Mouse (Mus musculus) midbrain, embryonic 11.5 days (tissue): ENCODE results near the gene Cs. TPM values are rescaled to one million over a fixed set of nuclear protein-coding genes. Genes with fewer than 3 reads are reported as not detected.

Experiments used
- ATAC-seq: fragments of 200-750 bp; cut with Nextera tagmentation; 2 replicates; pipeline ENCODE4 v1.8.0; 2017; ENCODE audit warnings: moderate TSS enrichment, moderate library complexity; ENCODE audit not compliant: low FRiP score
- DNase-seq: peaks from one replicate; pipeline ENCODE4 v3.0.0; 2015; ENCODE audit warnings: low spot score; ENCODE audit errors: missing footprints
- H3K27ac ChIP-seq: fragments of 300-500 bp; sonication (generic); 2 replicates; pipeline ENCODE4 v1.5.1; 2014; ENCODE audit warnings: low read depth, low read length
- H3K27me3 ChIP-seq: fragments of 300-500 bp; sonication (generic); 2 replicates; pipeline ENCODE4 v1.6.1; 2014; ENCODE audit warnings: mild to moderate bottlenecking, low read length, moderate library complexity, mixed read lengths; ENCODE audit not compliant: control insufficient read depth, insufficient read depth
- H3K36me3 ChIP-seq: fragments of 300-500 bp; sonication (generic); 2 replicates; pipeline ENCODE4 v1.6.1; 2014; ENCODE audit warnings: mild to moderate bottlenecking, low read length, moderate library complexity, mixed read lengths; ENCODE audit not compliant: control insufficient read depth, insufficient read depth
- H3K4me1 ChIP-seq: fragments of 300-500 bp; sonication (generic); 2 replicates; pipeline ENCODE4 v1.6.1; 2014; ENCODE audit warnings: low read length; ENCODE audit not compliant: control insufficient read depth, insufficient read depth
- H3K4me2 ChIP-seq: fragments of 300-500 bp; sonication (generic); 2 replicates; pipeline ENCODE4 v1.6.1; 2014; ENCODE audit warnings: mild to moderate bottlenecking, moderate library complexity
- H3K4me3 ChIP-seq: fragments of 300-500 bp; sonication (generic); 2 replicates; pipeline ENCODE4 v1.5.1; 2014; ENCODE audit warnings: low read depth, low read length
- H3K9ac ChIP-seq: fragments of 300-500 bp; sonication (generic); 2 replicates; pipeline ENCODE4 v1.6.1; 2014; ENCODE audit warnings: low read length
- H3K9me3 ChIP-seq: fragments of 300-500 bp; sonication (generic); 2 replicates; pipeline ENCODE4 v1.6.1; 2016; ENCODE audit warnings: low read length; ENCODE audit not compliant: control insufficient read depth
- WGBS: fragments of 180-500 bp; shearing (Covaris S2); extraction: QIAGEN DNeasy Blood & Tissue Kit; methylation state at CpG from one replicate; pipeline ENCODE4 v1.1.7; 2014; 5-methylcytosine and 5-hydroxymethylcytosine counted together
- polyA plus RNA-seq: library from polyadenylated mRNA; unstranded; fragments of >200 nt; fragmentation: Nextera tagmentation; extraction: Ambion mirVana; gene quantifications from 2 replicates; pipeline ENCODE4 v1.2.1, GENCODE M21; 2014

Gene Cs
- polyA plus RNA-seq, 1 experiment from 2014 or later, result 248 TPM

- Histone ChIP-seq H3K9me3 (no peaks in the 10 kb centered on the region), H3K4me1 (peaks cover 13% of the 10 kb centered on the region), H3K4me2 (peak overlapping the region; percentile 72), H3K36me3 (peaks cover 15% of the 10 kb centered on the region; the same call in 1 of the 2 replicates), H3K27ac (peak overlapping the region; percentile 89), H3K9ac (peak overlapping the region; percentile 98), H3K4me3 (peak overlapping the region; percentile 99), H3K27me3 (no peaks in the 10 kb centered on the region)
- ATAC-seq, result peak; percentile 81
- DNase-seq, result peak; percentile 97
- WGBS, result under 1% methylated on average over 43 of the region's 47 CpGs
These were observed 39.8 kb downstream of the Cs start for GRCm38 (mm10) chr10:128377222-128377939.

GRCm38 (mm10) chr10:128377940-128378448 lies 40.5 kb downstream of the Cs start:
- H3K27ac ChIP-seq, result peak overlapping the region; percentile 89; the same call in 1 of the 2 replicates
- H3K9me3 ChIP-seq, result no peaks in the 10 kb centered on the region
- peak overlapping the region; percentile 72 for H3K4me2 ChIP-seq
- WGBS, result 55% methylated on average over 14 of the region's 14 CpGs
- peak overlapping the region; percentile 99 for H3K4me3 ChIP-seq
- H3K27me3 ChIP-seq, result no peaks in the 10 kb centered on the region
- peaks cover 22% of the 10 kb centered on the region; the same call in 1 of the 2 replicates for H3K36me3 ChIP-seq
- peaks cover 13% of the 10 kb centered on the region for H3K4me1 ChIP-seq
- peak overlapping the region; percentile 98 for H3K9ac ChIP-seq
- DNase-seq (no peak), ATAC-seq (no peak)

GRCm38 (mm10) chr10:128378462-128378861 lies 40.9 kb downstream of the Cs start:
- peak overlapping the region; percentile 99; the same call in 1 of the 2 replicates for H3K4me3 ChIP-seq
- peaks cover 26% of the 10 kb centered on the region for H3K36me3 ChIP-seq
- no peak overlapping the region for H3K27ac ChIP-seq
- no peak for DNase-seq
- WGBS, result 74% methylated on average over 3 of the region's 3 CpGs
- H3K9me3 ChIP-seq, result no peaks in the 10 kb centered on the region
- H3K4me2 ChIP-seq, result peak overlapping the region; percentile 72
- no peaks in the 10 kb centered on the region for H3K27me3 ChIP-seq
- peak overlapping the region; percentile 98 for H3K9ac ChIP-seq
- no peak for ATAC-seq
- peaks cover 13% of the 10 kb centered on the region for H3K4me1 ChIP-seq

- Histone ChIP-seq H3K9me3 (no peaks in the 10 kb centered on the region), H3K27me3 (no peaks in the 10 kb centered on the region), H3K9ac (no peak overlapping the region), H3K27ac (no peak overlapping the region), H3K4me3 (no peak overlapping the region), H3K36me3 (peaks cover 33% of the 10 kb centered on the region), H3K4me2 (no peak overlapping the region), H3K4me1 (peaks cover 13% of the 10 kb centered on the region)
- ATAC-seq, result no peak
- DNase-seq, result no peak
- WGBS, result 96% methylated on average over 7 of the region's 7 CpGs
These were observed 41.7 kb downstream of the Cs start for GRCm38 (mm10) chr10:128379260-128379659.

GRCm38 (mm10) chr10:128380565-128380964 lies 43.0 kb downstream of the Cs start:
- DNase-seq (no peak), ATAC-seq (no peak)
- H3K4me2 ChIP-seq, result no peak overlapping the region
- H3K27ac ChIP-seq, result no peak overlapping the region
- H3K9me3 ChIP-seq, result no peaks in the 10 kb centered on the region
- H3K36me3 ChIP-seq, result peaks cover 33% of the 10 kb centered on the region
- no peak overlapping the region for H3K4me3 ChIP-seq
- H3K4me1 ChIP-seq, result peaks cover 13% of the 10 kb centered on the region
- H3K9ac ChIP-seq, result no peak overlapping the region
- H3K27me3 ChIP-seq, result no peaks in the 10 kb centered on the region
- WGBS, result 83% methylated on average over 5 of the region's 5 CpGs

- H3K9me3 ChIP-seq, result no peaks in the 10 kb centered on the region
- H3K4me3 ChIP-seq, result no peak overlapping the region
- H3K4me2 ChIP-seq, result no peak overlapping the region
- ATAC-seq (no peak), DNase-seq (no peak)
- H3K27ac ChIP-seq, result no peak overlapping the region
- 88% methylated on average over 8 of the region's 8 CpGs for WGBS
- H3K27me3 ChIP-seq, result no peaks in the 10 kb centered on the region
- H3K9ac ChIP-seq, result no peak overlapping the region
- H3K4me1 ChIP-seq, result peaks cover 10% of the 10 kb centered on the region
- H3K36me3 ChIP-seq, result peaks cover 47% of the 10 kb centered on the region
These were observed 44.9 kb downstream of the Cs start for GRCm38 (mm10) chr10:128382482-128382881.

- Histone ChIP-seq H3K9ac (no peak overlapping the region), H3K4me2 (no peak overlapping the region), H3K4me1 (no peaks in the 10 kb centered on the region), H3K27ac (no peak overlapping the region), H3K36me3 (peaks cover 64% of the 10 kb centered on the region), H3K27me3 (no peaks in the 10 kb centered on the region), H3K9me3 (no peaks in the 10 kb centered on the region), H3K4me3 (no peak overlapping the region)
- ATAC-seq, result no peak
- DNase-seq, result no peak
- 89% methylated on average over 7 of the region's 7 CpGs for WGBS
These were observed 48.4 kb downstream of the Cs start for GRCm38 (mm10) chr10:128385902-128386301.

GRCm38 (mm10) chr10:128388941-128389340 lies 51.4 kb downstream of the Cs start:
- H3K4me1 ChIP-seq, result no peaks in the 10 kb centered on the region
- H3K36me3 ChIP-seq, result peaks cover 45% of the 10 kb centered on the region
- no peak overlapping the region for H3K4me3 ChIP-seq
- no peak overlapping the region for H3K9ac ChIP-seq
- ATAC-seq (no peak), DNase-seq (peak; percentile 71)
- H3K4me2 ChIP-seq, result no peak overlapping the region
- no peaks in the 10 kb centered on the region for H3K9me3 ChIP-seq
- H3K27ac ChIP-seq, result no peak overlapping the region
- no peaks in the 10 kb centered on the region for H3K27me3 ChIP-seq
- 93% methylated on average over 14 of the region's 14 CpGs for WGBS

- Histone ChIP-seq H3K36me3 (peaks cover 43% of the 10 kb centered on the region), H3K4me1 (no peaks in the 10 kb centered on the region), H3K4me3 (no peak overlapping the region), H3K4me2 (no peak overlapping the region), H3K27ac (no peak overlapping the region), H3K9me3 (no peaks in the 10 kb centered on the region), H3K9ac (no peak overlapping the region), H3K27me3 (no peaks in the 10 kb centered on the region)
- ATAC-seq (no peak), DNase-seq (no peak)
- 88% methylated on average over 6 of the region's 6 CpGs for WGBS
These were observed 52.0 kb downstream of the Cs start for GRCm38 (mm10) chr10:128389570-128389969.
